Comparison of ENCODE assay signal across 17 mouse cellular contexts in genomic region chr1:75289888-75290431, GRCm38 (mm10). TPM values are rescaled to one million over a fixed set of nuclear protein-coding genes. Genes with fewer than 3 reads are reported as not detected.
A peak's percentile ranks its signal among the peaks of the same experiment; 100 is the strongest.
DNase-seq lines count a peak whose midpoint lies in the region; ATAC-seq and TF ChIP-seq lines count a peak whose summit lies in the region.
"Had no signal": no experiment of that assay in that cellular context is flagged by ENCODE, and none has a peak within 500 bp of the region (broad histone marks: within the 10 kb centered on the region; RNA-seq: fewer than 3 reads in every experiment).

No protein-coding gene starts in this region.

- 33% methylated on average over 8 of the region's 8 CpGs for WGBS in forebrain, embryonic 13.5 days
- WGBS in hindbrain, embryonic 15.5 days: 21% methylated on average over 8 of the region's 8 CpGs
- WGBS in midbrain, postnatal 0 days: 24% methylated on average over 8 of the region's 8 CpGs
- WGBS in embryonic facial prominence, embryonic 10.5 days: 59% methylated on average over 8 of the region's 8 CpGs

- peaks cover 6% of the 10 kb centered on the region for H3K4me1 ChIP-seq in cortical plate, adult 2 months (ENCODE audit: control insufficient read depth, insufficient read depth, low read length)
- peaks cover 23% of the 10 kb centered on the region for H3K4me1 ChIP-seq in forebrain, embryonic 13.5 days
- peaks cover 32% of the 10 kb centered on the region for H3K4me1 ChIP-seq in hindbrain, embryonic 15.5 days (replicated peaks)
- peaks cover 3% of the 10 kb centered on the region; the same call in 1 of the 2 replicates for H3K4me1 ChIP-seq in midbrain, postnatal 0 days (ENCODE audit: insufficient read depth, low read length)
- H3K4me1 ChIP-seq in embryonic facial prominence, embryonic 10.5 days: peaks cover 28% of the 10 kb centered on the region

- no peak for TF ChIP-seq CTCF in cortical plate, adult 2 months (IDR thresholded peaks at IDR 0.05; ENCODE audit: extremely low read depth, insufficient read depth, low read length)
- no peak for TF ChIP-seq CTCF in midbrain, postnatal 0 days (IDR thresholded peaks at IDR 0.05)

- H3K4me3 ChIP-seq in cortical plate, adult 2 months (ENCODE audit: insufficient read depth, low read length): no peak overlapping the region
- no peak overlapping the region for H3K4me3 ChIP-seq in forebrain, embryonic 13.5 days
- no peak overlapping the region for H3K4me3 ChIP-seq in hindbrain, embryonic 15.5 days
- no peak overlapping the region for H3K4me3 ChIP-seq in midbrain, postnatal 0 days (ENCODE audit: low read depth, low read length)
- no peak overlapping the region for H3K4me3 ChIP-seq in embryonic facial prominence, embryonic 10.5 days
- H3K4me3 ChIP-seq: embryonic facial prominence, embryonic 12.5 days; intestine, embryonic 15.5 days; limb, embryonic 10.5 days had no signal

- no peak overlapping the region for H3K9ac ChIP-seq in forebrain, embryonic 13.5 days
- H3K9ac ChIP-seq in hindbrain, embryonic 15.5 days: 0 out of 2 replicates have a peak overlapping the region, but pooled peaks have one; percentile 7
- 0 out of 2 replicates have a peak overlapping the region, but pooled peaks have one; percentile 24 for H3K9ac ChIP-seq in midbrain, postnatal 0 days (replicated peaks; ENCODE audit: low read length, poor library complexity, severe bottlenecking)
- H3K9ac ChIP-seq: embryonic facial prominence, embryonic 12.5 days; intestine, embryonic 15.5 days; liver, embryonic 14.5 days had no signal

- peak; percentile 16; the same call in 1 of the 2 replicates for ATAC-seq in forebrain, embryonic 13.5 days
- no peak for ATAC-seq in hindbrain, embryonic 15.5 days (ENCODE audit: low FRiP score, low read depth)
- 0 out of 2 replicates have a peak, but pooled peaks have one; percentile 44 for ATAC-seq in midbrain, postnatal 0 days (ENCODE audit: low FRiP score)
- no peak for ATAC-seq in megakaryocyte progenitor cell, adult 5-6 weeks (replicated peaks; ENCODE audit: poor library complexity)
- ATAC-seq: activated CD4-positive, CD25-positive, alpha-beta regulatory T cell, adult 4 months had no signal

- peak; percentile 39 for DNase-seq in midbrain, postnatal 0 days (ENCODE audit: low spot score)
- no peak for DNase-seq in heart, postnatal 4 days
- DNase-seq in embryonic facial prominence, embryonic 10.5 days (ENCODE audit: low spot score): no peak
- DNase-seq in embryo, embryonic 11 days: no peak

- H3K27me3 ChIP-seq in forebrain, embryonic 13.5 days: no peaks in the 10 kb centered on the region
- no peaks in the 10 kb centered on the region for H3K27me3 ChIP-seq in hindbrain, embryonic 15.5 days
- H3K27me3 ChIP-seq in midbrain, postnatal 0 days (ENCODE audit: insufficient read depth, low read length): no peaks in the 10 kb centered on the region
- no peaks in the 10 kb centered on the region for H3K27me3 ChIP-seq in embryonic facial prominence, embryonic 10.5 days (replicated peaks; ENCODE audit: low read depth, poor library complexity, severe bottlenecking)
- H3K27me3 ChIP-seq: intestine, embryonic 15.5 days had no signal

- peak overlapping the region; percentile 76 for H3K27ac ChIP-seq in cortical plate, adult 2 months (ENCODE audit: insufficient read depth, low read length)
- H3K27ac ChIP-seq in forebrain, embryonic 13.5 days: peak overlapping the region; percentile 82
- H3K27ac ChIP-seq in hindbrain, embryonic 15.5 days (replicated peaks): peak overlapping the region; percentile 87
- H3K27ac ChIP-seq in midbrain, postnatal 0 days (ENCODE audit: low read depth, low read length): peak overlapping the region; percentile 82
- H3K27ac ChIP-seq in embryonic facial prominence, embryonic 10.5 days (replicated peaks): no peak overlapping the region
- H3K27ac ChIP-seq: embryonic facial prominence, embryonic 12.5 days; intestine, embryonic 15.5 days; limb, embryonic 10.5 days; liver, embryonic 14.5 days had no signal

- TF ChIP-seq POLR2A in cortical plate, adult 2 months (IDR thresholded peaks at IDR 0.05; ENCODE audit: extremely low read depth, insufficient read depth, low read length): no peak

- no peaks in the 10 kb centered on the region for H3K36me3 ChIP-seq in forebrain, embryonic 13.5 days (ENCODE audit: poor library complexity, severe bottlenecking)
- H3K36me3 ChIP-seq in hindbrain, embryonic 15.5 days: no peaks in the 10 kb centered on the region
- H3K36me3 ChIP-seq in midbrain, postnatal 0 days (ENCODE audit: insufficient read depth, low read length): no peaks in the 10 kb centered on the region
- H3K36me3 ChIP-seq in embryonic facial prominence, embryonic 10.5 days (replicated peaks): no peaks in the 10 kb centered on the region
- H3K36me3 ChIP-seq: embryonic facial prominence, embryonic 12.5 days; intestine, embryonic 15.5 days; limb, embryonic 10.5 days had no signal

- H3K4me2 ChIP-seq in forebrain, embryonic 13.5 days: peak overlapping the region; percentile 34; the same call in 1 of the 2 replicates
- H3K4me2 ChIP-seq in hindbrain, embryonic 15.5 days: no peak overlapping the region; the same call in 1 of the 2 replicates
- no peak overlapping the region for H3K4me2 ChIP-seq in midbrain, postnatal 0 days (ENCODE audit: low read depth, low read length, poor library complexity, severe bottlenecking)
- H3K4me2 ChIP-seq: embryonic facial prominence, embryonic 12.5 days; intestine, embryonic 15.5 days had no signal

- H3K9me3 ChIP-seq in forebrain, embryonic 13.5 days (replicated peaks): no peaks in the 10 kb centered on the region
- H3K9me3 ChIP-seq in hindbrain, embryonic 15.5 days: no peaks in the 10 kb centered on the region
- no peaks in the 10 kb centered on the region for H3K9me3 ChIP-seq in midbrain, postnatal 0 days (ENCODE audit: low read length)
- H3K9me3 ChIP-seq in embryonic facial prominence, embryonic 10.5 days: no peaks in the 10 kb centered on the region
- H3K9me3 ChIP-seq: embryonic facial prominence, embryonic 12.5 days; intestine, embryonic 15.5 days; limb, embryonic 10.5 days had no signal

RNA-seq across cellular contexts. Expression of gene Resp18, which starts 11.7 kb away (rescaled TPM):
- 138 and 162 TPM in 2 replicates for polyA plus RNA-seq in cortical plate, adult 2 months (2012; rRNA removed)
- 37.0 and 44.1 TPM in 2 replicates for polyA plus RNA-seq in forebrain, embryonic 13.5 days (2015; fragmentation: Nextera tagmentation; extraction: Ambion mirVana)
- 203 and 214 TPM in 2 replicates for polyA plus RNA-seq in hindbrain, embryonic 15.5 days (2015; fragmentation: Nextera tagmentation; extraction: Ambion mirVana)
- total RNA-seq in midbrain, postnatal 0 days (2014; rRNA removed): 302 and 332 TPM in 2 replicates
- 409 and 416 TPM in 2 replicates for polyA plus RNA-seq in midbrain, postnatal 0 days (2015; fragmentation: Nextera tagmentation; extraction: Ambion mirVana)
- total RNA-seq in heart, postnatal 4 days (2021): not detected
- polyA plus RNA-seq in embryonic facial prominence, embryonic 10.5 days (2016; fragmentation: Nextera tagmentation; extraction: Ambion mirVana): 1.9 and 2.5 TPM in 2 replicates
- total RNA-seq in megakaryocyte progenitor cell, adult 5-6 weeks (2015): not detected in 2 replicates
- not detected in 2 replicates for total RNA-seq in megakaryocyte progenitor cell, adult 5-6 weeks (2017)
- total RNA-seq: granulocyte monocyte progenitor cell, adult 5-6 weeks had no signal
- polyA plus RNA-seq: activated CD4-positive, CD25-positive, alpha-beta regulatory T cell, adult 4 months; limb, embryonic 10.5 days; liver, embryonic 14.5 days; spleen, adult 2 months had no signal

RNA-seq across cellular contexts. Expression of gene Ptprn, which starts 25.7 kb away (rescaled TPM):
- polyA plus RNA-seq in cortical plate, adult 2 months (2012; rRNA removed): 405 TPM in 2 replicates
- polyA plus RNA-seq in forebrain, embryonic 13.5 days (2015; fragmentation: Nextera tagmentation; extraction: Ambion mirVana): 4.5 and 6.5 TPM in 2 replicates
- 30.4 and 33.5 TPM in 2 replicates for polyA plus RNA-seq in hindbrain, embryonic 15.5 days (2015; fragmentation: Nextera tagmentation; extraction: Ambion mirVana)
- total RNA-seq in midbrain, postnatal 0 days (2014; rRNA removed): 116 and 127 TPM in 2 replicates
- 51.4 and 52.2 TPM in 2 replicates for polyA plus RNA-seq in midbrain, postnatal 0 days (2015; fragmentation: Nextera tagmentation; extraction: Ambion mirVana)
- total RNA-seq in heart, postnatal 4 days (2021): under 1 TPM; 0.41 to 0.43 TPM
- 1.7 and 2.1 TPM in 2 replicates for polyA plus RNA-seq in embryonic facial prominence, embryonic 10.5 days (2016; fragmentation: Nextera tagmentation; extraction: Ambion mirVana)
- 0.12 and 0.15 TPM in 2 replicates for total RNA-seq in megakaryocyte progenitor cell, adult 5-6 weeks (2015)
- total RNA-seq in megakaryocyte progenitor cell, adult 5-6 weeks (2017): 0.10 TPM in 1 of 2 replicates, not detected in the other
- total RNA-seq: granulocyte monocyte progenitor cell, adult 5-6 weeks had no signal

RNA-seq across cellular contexts. Expression of gene Dnpep, which starts 27.8 kb away (rescaled TPM):
- 73.6 and 74.4 TPM in 2 replicates for polyA plus RNA-seq in cortical plate, adult 2 months (2012; rRNA removed)
- 140 and 142 TPM in 2 replicates for polyA plus RNA-seq in forebrain, embryonic 13.5 days (2015; fragmentation: Nextera tagmentation; extraction: Ambion mirVana)
- 140 and 145 TPM in 2 replicates for polyA plus RNA-seq in hindbrain, embryonic 15.5 days (2015; fragmentation: Nextera tagmentation; extraction: Ambion mirVana)
- 145 TPM in 2 replicates for total RNA-seq in midbrain, postnatal 0 days (2014; rRNA removed)
- 128 and 139 TPM in 2 replicates for polyA plus RNA-seq in midbrain, postnatal 0 days (2015; fragmentation: Nextera tagmentation; extraction: Ambion mirVana)
- total RNA-seq in heart, postnatal 4 days (2021): 10 to 100 TPM; 89.5 to 89.8 TPM
- polyA plus RNA-seq in embryonic facial prominence, embryonic 10.5 days (2016; fragmentation: Nextera tagmentation; extraction: Ambion mirVana): 144 and 150 TPM in 2 replicates
- total RNA-seq in megakaryocyte progenitor cell, adult 5-6 weeks (2015): 31.3 and 39.7 TPM in 2 replicates
- 36.4 and 41.7 TPM in 2 replicates for total RNA-seq in megakaryocyte progenitor cell, adult 5-6 weeks (2017)

RNA-seq across cellular contexts. Expression of gene Dnajb2, which starts 53.8 kb away (rescaled TPM):
- 104 and 115 TPM in 2 replicates for polyA plus RNA-seq in cortical plate, adult 2 months (2012; rRNA removed)
- polyA plus RNA-seq in forebrain, embryonic 13.5 days (2015; fragmentation: Nextera tagmentation; extraction: Ambion mirVana): 40.0 and 41.7 TPM in 2 replicates
- 72.5 and 85.0 TPM in 2 replicates for polyA plus RNA-seq in hindbrain, embryonic 15.5 days (2015; fragmentation: Nextera tagmentation; extraction: Ambion mirVana)
- total RNA-seq in midbrain, postnatal 0 days (2014; rRNA removed): 43.6 and 46.7 TPM in 2 replicates
- polyA plus RNA-seq in midbrain, postnatal 0 days (2015; fragmentation: Nextera tagmentation; extraction: Ambion mirVana): 61.7 and 65.1 TPM in 2 replicates
- 10 to 100 TPM; 46.4 to 49.2 TPM for total RNA-seq in heart, postnatal 4 days (2021)
- polyA plus RNA-seq in embryonic facial prominence, embryonic 10.5 days (2016; fragmentation: Nextera tagmentation; extraction: Ambion mirVana): 27.0 and 27.5 TPM in 2 replicates
- total RNA-seq in megakaryocyte progenitor cell, adult 5-6 weeks (2015): 1.3 and 1.8 TPM in 2 replicates
- total RNA-seq in megakaryocyte progenitor cell, adult 5-6 weeks (2017): 1.9 and 6.4 TPM in 2 replicates

RNA-seq across cellular contexts. Expression of gene A630095N17Rik, which starts 58.1 kb away (rescaled TPM):
- polyA plus RNA-seq in cortical plate, adult 2 months (2012; rRNA removed): not detected in 2 replicates
- polyA plus RNA-seq in forebrain, embryonic 13.5 days (2015; fragmentation: Nextera tagmentation; extraction: Ambion mirVana): not detected in 2 replicates
- polyA plus RNA-seq in hindbrain, embryonic 15.5 days (2015; fragmentation: Nextera tagmentation; extraction: Ambion mirVana): not detected in 2 replicates
- not detected in 2 replicates for total RNA-seq in midbrain, postnatal 0 days (2014; rRNA removed)
- polyA plus RNA-seq in midbrain, postnatal 0 days (2015; fragmentation: Nextera tagmentation; extraction: Ambion mirVana): not detected in 2 replicates
- not detected for total RNA-seq in heart, postnatal 4 days (2021)
- not detected in 2 replicates for polyA plus RNA-seq in embryonic facial prominence, embryonic 10.5 days (2016; fragmentation: Nextera tagmentation; extraction: Ambion mirVana)
- 0.56 and 1.2 TPM in 2 replicates for total RNA-seq in megakaryocyte progenitor cell, adult 5-6 weeks (2015)
- 1.2 TPM in 1 of 2 replicates, not detected in the other for total RNA-seq in megakaryocyte progenitor cell, adult 5-6 weeks (2017)
- total RNA-seq: layer of hippocampus, postnatal 14 days had no signal
- polyA plus RNA-seq: activated CD4-positive, CD25-positive, alpha-beta regulatory T cell, adult 4 months; embryonic facial prominence, embryonic 12.5 days; intestine, embryonic 15.5 days; limb, embryonic 10.5 days; urinary bladder, adult 2 months had no signal

Comparison
In these comparisons a context has a peak if more than half of its experiments do, and no peak if none do; other contexts are left out.
1. ATAC-seq: peak in forebrain, embryonic 13.5 days (single experiment) and midbrain, postnatal 0 days (single experiment); none in hindbrain, embryonic 15.5 days (single experiment) and megakaryocyte progenitor cell, adult 5-6 weeks (single experiment).
2. RNA of gene Resp18, which starts 11.7 kb away (polyA plus RNA-seq): 409 to 416 TPM in midbrain, postnatal 0 days, 203 to 214 TPM in hindbrain, embryonic 15.5 days, 138 to 162 TPM in cortical plate, adult 2 months and 37.0 to 44.1 TPM in forebrain, embryonic 13.5 days; 1.9 to 2.5 TPM in embryonic facial prominence, embryonic 10.5 days; every median in the first group is over 10 times any median in the second.